Mouse (Mus musculus) myocyte (in vitro differentiated cells): ENCODE measurements around the gene Trp53rka.
"Not testable (repeated sequence)": the region's sequence is repeated elsewhere in the genome, so short reads cannot be mapped to it uniquely, and the experiment has no call there.

Experiments
- CEBPB ChIP-seq: IDR thresholded peaks from 2 replicates; pipeline ENCODE4 v1.6.1; 2011; ENCODE audit warnings: mild to moderate bottlenecking, moderate library complexity; ENCODE audit not compliant: poor library complexity, insufficient read depth, severe bottlenecking
- E2F4 ChIP-seq: IDR thresholded peaks from one replicate; pipeline ENCODE4 v1.6.1; 2011; ENCODE audit warnings: mild to moderate bottlenecking, control low read depth, moderate library complexity; ENCODE audit not compliant: insufficient read depth
- MAX ChIP-seq: IDR thresholded peaks from one replicate; pipeline ENCODE4 v1.6.1; 2011; ENCODE audit warnings: low read depth, mild to moderate bottlenecking, control low read depth
- MYOD1 ChIP-seq, 3 experiments: IDR thresholded peaks; one replicate each; pipeline ENCODE4 v1.6.1; 2011; ENCODE audit warnings: control low read depth in 2 of 3, low read depth in 2 of 3, mild to moderate bottlenecking in 2 of 3, moderate library complexity in 1 of 3; ENCODE audit not compliant: insufficient read length in 2 of 3, control insufficient read depth in 1 of 3
- MYOG ChIP-seq, 3 experiments: IDR thresholded peaks; one replicate each; pipeline ENCODE4 v1.6.1; 2011; ENCODE audit warnings: control low read depth in 2 of 3, low read depth in 2 of 3, mild to moderate bottlenecking in 2 of 3; ENCODE audit not compliant: insufficient read length in 2 of 3, control insufficient read depth in 1 of 3, insufficient read depth in 1 of 3
- POLR2A ChIP-seq: IDR thresholded peaks from one replicate; pipeline ENCODE4 v1.6.1; 2011; ENCODE audit warnings: low read depth, mild to moderate bottlenecking, control low read depth, moderate library complexity; ENCODE audit not compliant: insufficient read length
- POLR2AphosphoS2 ChIP-seq: IDR thresholded peaks from one replicate; pipeline ENCODE4 v1.6.1; 2011; ENCODE audit warnings: low read depth, control low read depth; ENCODE audit not compliant: insufficient read length
- REST ChIP-seq: IDR thresholded peaks from one replicate; pipeline ENCODE4 v1.6.1; 2011; ENCODE audit warnings: mild to moderate bottlenecking, control low read depth, moderate library complexity; ENCODE audit not compliant: insufficient read depth, insufficient read length
- SRF ChIP-seq: IDR thresholded peaks from one replicate; pipeline ENCODE4 v1.6.1; 2011; ENCODE audit warnings: low read depth; ENCODE audit not compliant: control insufficient read depth, insufficient read length
- TCF12 ChIP-seq: IDR thresholded peaks from one replicate; pipeline ENCODE4 v1.6.1; 2011; ENCODE audit warnings: mild to moderate bottlenecking, control low read depth; ENCODE audit not compliant: poor library complexity, insufficient read depth, severe bottlenecking
- TCF3 ChIP-seq: IDR thresholded peaks from one replicate; pipeline ENCODE4 v1.6.1; 2011; ENCODE audit warnings: low read depth, control low read depth; ENCODE audit not compliant: insufficient read length
- USF1 ChIP-seq: IDR thresholded peaks from one replicate; pipeline ENCODE4 v1.6.1; 2011; ENCODE audit warnings: low read depth, mild to moderate bottlenecking, control low read depth, moderate library complexity

DNA sequence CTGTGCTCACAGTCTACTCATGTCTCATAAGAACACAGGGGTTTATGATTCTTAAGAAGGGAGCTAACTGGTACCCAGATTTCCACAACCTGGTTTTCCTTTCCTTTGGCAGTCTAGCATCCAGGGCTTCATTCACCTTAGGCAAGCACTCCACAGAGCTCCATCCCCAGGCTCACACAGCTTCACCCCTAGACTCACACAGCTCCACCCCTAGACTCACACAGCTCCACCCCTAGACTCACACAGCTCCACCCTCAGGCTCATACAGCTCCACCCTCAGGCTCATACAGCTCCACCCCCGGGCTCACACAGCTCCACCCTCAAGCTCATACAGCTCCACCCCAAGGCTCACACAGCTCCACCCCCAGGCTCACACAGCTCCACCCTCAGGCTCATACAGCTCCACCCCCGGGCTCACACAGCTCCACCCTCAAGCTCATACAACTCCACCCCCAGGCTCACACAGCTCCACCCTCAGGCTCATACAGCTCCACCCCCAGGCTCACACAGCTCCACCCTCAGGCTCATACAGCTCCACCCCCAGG is 17.9 kb upstream of the Trp53rka start:
- TF ChIP-seq POLR2A; TCF12; USF1; REST; E2F4; MYOD1 (IDR thresholded peaks at IDR 0.05; ENCODE audit: control insufficient read depth in 1 of 3, insufficient read length in 2 of 3, low read depth in 2 of 3); MAX; MYOG (IDR thresholded peaks at IDR 0.05; ENCODE audit: control insufficient read depth in 1 of 3, insufficient read depth in 1 of 3, insufficient read length in 2 of 3, low read depth in 2 of 3); TCF3; SRF; CEBPB; POLR2AphosphoS2: not testable (repeated sequence)
